Mouse (Mus musculus): Measurements from ENCODE around the gene Shcbp1l.
A peak's percentile ranks its signal among the peaks of the same experiment; 100 is the strongest.

Shcbp1l gene

DNA sequence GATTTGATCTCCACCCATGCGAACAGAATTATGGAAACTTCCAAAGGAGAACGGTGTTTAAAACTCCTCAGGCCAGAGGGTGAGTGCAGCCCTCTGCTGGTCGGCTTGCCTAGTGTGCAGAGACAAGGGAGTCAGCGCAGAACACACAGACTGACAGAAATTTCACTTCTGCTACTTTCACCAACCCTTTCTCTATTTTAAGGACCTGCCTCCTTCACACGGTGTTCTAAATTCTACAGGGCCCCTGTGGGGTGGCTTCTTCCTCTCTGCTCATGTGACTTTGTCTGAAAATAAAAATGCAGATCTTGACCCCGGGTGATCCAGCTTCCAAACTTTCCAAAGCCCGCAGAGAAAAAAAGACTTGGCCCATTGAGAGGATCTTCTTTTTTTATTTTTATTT, 64.2 kb downstream of the Shcbp1l start:
- no peak for DNase-seq

DNA sequence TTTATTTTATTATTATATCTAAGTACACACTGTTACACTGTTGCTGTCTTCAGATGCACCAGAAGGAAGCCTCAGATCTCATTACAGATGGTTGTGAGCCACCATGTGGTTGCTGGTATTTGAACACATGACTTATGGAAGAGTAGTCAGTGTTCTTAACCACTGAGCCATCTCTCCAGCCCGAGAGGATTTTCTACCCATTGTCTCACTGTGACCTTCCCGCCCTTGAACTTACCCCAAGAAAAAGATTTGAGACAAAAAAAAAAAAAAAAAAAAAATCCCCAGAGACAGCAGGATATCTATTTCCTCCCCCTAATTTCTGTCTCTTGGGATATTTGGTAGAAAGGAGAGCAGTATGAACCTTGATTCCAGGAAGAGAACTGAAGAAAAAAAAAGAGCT, 64.6 kb downstream of the Shcbp1l start:
- DNase-seq: no peak

DNA sequence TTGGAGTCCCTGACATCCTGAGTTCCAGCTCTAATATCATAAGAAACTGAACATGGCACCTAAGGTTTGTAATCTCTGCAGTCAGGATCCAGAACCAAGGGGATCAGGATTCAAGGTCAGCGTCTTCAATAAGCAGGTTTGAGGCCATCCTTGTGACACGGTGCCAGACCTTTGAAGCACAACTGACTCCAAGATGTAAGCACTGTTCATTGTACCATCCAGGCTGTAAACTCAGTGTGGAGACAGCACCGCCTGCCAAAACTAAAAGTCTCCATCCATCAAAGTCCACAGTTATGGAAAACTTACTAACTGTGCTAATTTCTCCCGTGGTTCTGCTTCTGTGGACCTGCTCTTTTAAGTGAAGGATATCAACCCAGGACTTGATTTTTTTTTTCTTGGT, 65.0 kb downstream of the Shcbp1l start:
- DNase-seq: no peak

DNA sequence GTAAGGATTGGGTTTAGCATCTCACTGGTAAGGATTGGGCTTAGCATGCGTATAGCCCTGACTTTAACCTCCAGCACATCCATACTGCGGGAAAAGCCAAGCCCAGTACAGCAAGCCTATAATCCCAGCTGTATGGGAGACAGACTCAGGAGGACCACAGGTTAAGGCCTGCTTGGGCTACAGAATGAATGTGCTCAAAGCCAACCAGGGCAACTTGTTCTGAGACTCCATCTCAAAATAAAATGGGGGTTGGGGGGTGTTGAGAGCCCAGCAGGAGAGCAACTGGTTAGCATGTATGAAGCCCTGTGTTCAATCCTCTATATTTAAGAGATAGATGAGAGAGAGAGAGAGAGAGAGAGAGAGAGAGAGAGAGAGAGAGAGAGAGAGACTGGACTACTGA, 66.4 kb downstream of the Shcbp1l start:
- DNase-seq: no peak

DNA sequence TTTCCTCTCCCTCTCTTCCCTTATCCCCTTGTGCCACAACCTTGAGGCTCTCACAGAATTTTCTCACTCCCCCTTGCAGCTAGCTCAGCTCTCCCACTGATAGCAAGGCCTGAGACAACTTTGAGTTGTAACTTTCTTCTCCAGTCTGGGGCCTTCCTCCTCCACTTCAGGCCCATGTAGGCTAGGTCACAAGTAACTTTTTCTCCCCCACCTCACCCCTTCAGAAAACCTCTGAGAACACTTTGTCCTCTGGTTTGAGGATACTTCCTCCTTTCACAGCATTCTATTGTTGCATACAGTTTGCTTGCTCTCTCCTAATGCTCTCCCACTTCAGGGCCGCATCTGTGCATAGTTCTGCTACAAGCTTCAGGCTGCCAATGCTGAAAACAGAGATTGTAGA, 66.9 kb downstream of the Shcbp1l start:
- DNase-seq: no peak

DNA sequence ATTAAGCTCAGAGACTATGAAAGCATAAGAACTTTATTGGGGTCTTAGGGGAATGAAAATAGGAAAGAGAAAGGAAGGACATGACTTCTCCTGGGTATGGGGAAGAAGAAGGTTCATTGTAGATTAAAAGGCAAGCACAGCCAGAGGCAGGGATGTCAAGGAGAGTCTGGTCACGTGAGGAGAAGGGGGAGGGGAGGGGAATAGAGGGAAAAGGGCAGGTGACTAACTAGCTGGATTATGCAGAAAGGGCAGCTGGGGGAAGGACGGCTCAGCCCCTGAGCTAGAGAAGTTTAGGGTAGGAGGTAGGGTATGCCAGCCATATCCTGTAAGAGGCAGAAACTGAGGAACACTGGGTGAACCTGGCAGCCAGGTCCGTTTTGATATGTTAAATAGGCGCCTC, 68.4 kb downstream of the Shcbp1l start:
- peak; percentile 56 for DNase-seq

DNA sequence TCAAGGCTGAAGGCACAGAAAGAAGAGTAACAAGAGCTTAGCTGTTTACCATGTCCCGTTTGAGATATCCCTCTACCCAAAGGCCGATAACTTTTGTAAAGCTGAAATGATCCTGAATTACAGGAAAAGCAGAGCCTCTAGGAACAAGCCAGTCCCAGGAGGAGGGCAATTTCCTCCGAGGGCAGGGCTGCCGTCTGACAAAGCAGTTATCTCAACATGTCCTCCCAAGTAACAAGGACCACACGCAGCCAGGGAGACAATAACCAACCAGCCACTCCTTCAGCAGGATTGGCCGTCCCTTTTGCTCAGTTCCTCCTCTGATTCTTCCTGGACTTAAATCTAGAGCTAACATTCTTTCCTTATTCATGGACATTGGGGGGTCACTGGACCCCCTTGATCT, 69.0 kb downstream of the Shcbp1l start:
- DNase-seq: no peak

DNA sequence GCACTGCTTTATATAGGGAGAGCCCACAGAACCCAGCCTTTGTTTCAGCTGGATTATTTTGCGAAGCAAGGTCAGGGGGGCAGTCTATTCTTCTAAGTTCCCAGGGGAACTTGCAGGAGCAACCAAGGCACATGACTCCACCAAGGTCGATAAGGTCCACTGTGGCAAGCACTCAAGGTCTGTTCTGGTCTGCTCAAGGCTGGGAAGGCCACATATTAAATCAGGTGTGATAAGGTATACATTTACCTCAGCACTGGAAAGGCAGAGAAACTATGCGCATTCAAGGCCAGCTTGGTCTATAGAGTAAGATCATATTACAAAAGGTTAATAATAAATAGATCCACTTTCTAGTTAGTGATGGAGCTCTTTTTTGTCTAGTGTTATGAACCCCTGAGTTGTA, 71.1 kb downstream of the Shcbp1l start:
- DNase-seq: no peak

DNA sequence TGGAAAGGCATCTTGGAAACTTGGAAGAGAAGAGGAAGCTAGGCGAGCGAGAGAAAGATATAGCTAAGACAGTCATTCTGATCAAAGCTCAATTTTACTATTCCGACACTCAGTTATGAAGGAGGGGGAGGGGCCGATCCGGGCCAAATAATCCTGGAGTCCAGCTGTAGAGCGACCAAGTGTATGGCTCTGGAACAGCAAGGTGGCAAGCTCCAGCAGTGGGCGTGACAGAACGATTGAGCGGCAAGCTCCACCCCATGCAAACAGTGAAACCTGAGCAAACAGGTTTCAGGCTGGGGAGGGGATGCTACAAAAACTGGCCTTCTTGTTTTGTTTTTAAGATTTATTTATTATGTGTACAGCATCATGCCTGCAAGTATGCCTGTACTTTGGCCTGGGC, 75.1 kb downstream of the Shcbp1l start:
- no peak for DNase-seq

DNA sequence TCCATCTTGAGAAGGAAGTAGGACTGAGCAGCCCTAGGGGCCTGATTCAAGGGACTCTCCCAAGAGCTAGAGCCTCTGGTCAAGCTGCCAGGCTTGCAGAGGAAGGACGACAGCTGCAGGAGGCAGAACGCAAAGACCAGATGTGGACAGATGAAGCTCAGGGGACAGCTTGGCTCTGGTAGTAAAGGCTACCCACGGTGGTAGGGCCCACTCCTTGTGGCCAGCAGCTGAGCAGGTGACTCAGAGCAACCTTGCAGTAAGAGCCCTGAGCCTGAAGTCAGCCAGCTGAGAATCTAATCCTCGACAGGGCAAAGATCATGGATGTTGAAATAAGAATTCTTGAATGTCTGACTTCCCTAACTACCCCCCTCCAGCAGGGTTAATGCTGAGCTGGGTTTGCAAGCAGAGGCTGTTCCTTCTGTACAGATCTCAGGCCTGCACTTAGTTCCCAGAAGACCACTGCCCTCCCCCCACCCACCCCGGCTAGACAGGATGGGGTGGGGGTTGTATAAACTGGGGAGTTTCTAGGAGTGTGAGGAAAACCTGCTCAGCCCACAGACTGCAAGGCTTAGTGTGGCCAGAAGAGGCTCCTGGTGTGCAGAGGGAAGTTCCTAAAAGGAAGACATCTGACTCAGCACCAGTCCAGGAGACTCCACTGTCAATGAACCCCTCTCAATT, 76.8 kb downstream of the Shcbp1l start:
- peak; percentile 76 for DNase-seq
